Mouse (Mus musculus) olfactory bulb, adult 2 months (tissue): ENCODE data around the gene Kcnj4.

Experiments
- CTCF ChIP-seq: fragments of 200-500 bp; IDR thresholded peaks from 2 replicates; pipeline ENCODE4 v1.5.1; 2012; ENCODE audit warnings: low read depth, mild to moderate bottlenecking, low read length, moderate library complexity; ENCODE audit not compliant: insufficient read depth
- POLR2A ChIP-seq: fragments of 200-500 bp; IDR thresholded peaks from 2 replicates; pipeline ENCODE4 v1.6.1; 2012; ENCODE audit warnings: mild to moderate bottlenecking, low read depth, low read length, moderate library complexity; ENCODE audit not compliant: insufficient read depth

DNA sequence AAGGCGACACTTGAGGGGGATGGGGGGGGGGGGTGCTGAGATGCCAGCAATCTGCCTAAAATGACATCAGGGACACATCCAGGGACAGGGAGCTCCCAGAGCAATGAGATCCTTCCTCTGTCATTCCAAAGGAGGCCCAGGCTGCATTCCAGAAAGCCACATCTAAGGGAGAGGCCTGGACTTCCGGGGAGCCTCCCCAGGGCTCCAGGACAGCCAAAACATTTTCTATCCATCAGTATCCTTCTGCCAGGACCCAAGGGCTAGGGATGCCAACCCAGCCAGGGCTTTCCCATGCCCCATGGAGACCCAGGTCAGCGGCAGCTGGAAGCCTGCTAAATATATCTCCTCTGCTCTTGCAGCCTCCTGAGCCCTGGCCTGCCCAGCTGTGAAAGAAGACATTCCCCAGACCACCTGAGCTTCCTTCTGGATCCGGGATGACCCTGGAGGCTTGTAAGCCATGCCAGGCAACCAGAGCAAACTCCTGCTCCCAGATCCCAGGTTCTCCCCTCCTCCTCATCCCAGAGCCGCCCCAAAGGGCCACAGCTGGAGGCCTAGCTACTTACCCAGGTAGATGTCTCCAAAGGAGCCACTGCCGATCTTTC is 66.7 kb downstream of the Kcnj4 start:
- TF ChIP-seq POLR2A, result no peak
- TF ChIP-seq CTCF, result no peak
